Mouse (Mus musculus): ENCODE results near the gene Slco3a1. TPM values are rescaled to one million over a fixed set of nuclear protein-coding genes. Genes with fewer than 3 reads are reported as not detected.

Slco3a1 gene
- total and polyA plus RNA-seq, 2 experiments, result 2.1 to 4.3 TPM

DNA sequence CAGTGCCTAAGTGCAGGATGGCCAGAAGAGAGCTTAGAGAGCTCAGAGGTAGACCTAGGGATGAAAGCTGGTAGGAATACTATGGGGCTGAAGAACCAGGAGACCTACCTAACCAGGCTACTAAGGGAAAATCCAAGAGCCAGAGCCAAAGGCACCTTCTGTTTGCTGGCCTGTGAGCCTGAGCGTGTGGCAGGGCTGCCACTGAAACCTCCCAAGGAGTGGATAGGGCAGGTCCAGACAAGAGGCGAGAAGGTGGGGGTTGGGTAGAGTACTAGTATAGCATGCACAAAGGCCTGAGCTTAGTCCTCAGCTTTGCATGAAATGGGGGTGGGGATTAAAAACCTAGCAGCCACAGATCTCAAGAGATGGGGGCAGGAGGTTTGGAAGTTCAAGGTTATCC lies 156.3 kb downstream of the Slco3a1 start:
- Histone ChIP-seq H3K27me3 (ENCODE audit: control insufficient read depth, insufficient read depth, low read length) (no peaks in the 10 kb centered on the region), H3K4me3 (ENCODE audit: insufficient read depth, low read depth, low read length) (no peak overlapping the region), H3K36me3 (ENCODE audit: control insufficient read depth, insufficient read depth, low read length) (no peaks in the 10 kb centered on the region), H3K4me1 (ENCODE audit: control insufficient read depth, insufficient read depth, low read length) (no peaks in the 10 kb centered on the region), H3K79me2 (ENCODE audit: control insufficient read depth, insufficient read depth, low read length) (no peaks in the 10 kb centered on the region), H3K27ac (replicated peaks; ENCODE audit: insufficient read depth, low read depth, low read length) (no peak overlapping the region), H3K9ac (ENCODE audit: low read depth, low read length) (no peak overlapping the region)
- 75% methylated on average over 2 of the region's 2 CpGs for WGBS
- no peak for TF ChIP-seq POLR2A (IDR thresholded peaks at IDR 0.05; ENCODE audit: extremely low read depth, insufficient read depth, low read length)
- TF ChIP-seq CTCF (IDR thresholded peaks at IDR 0.05; ENCODE audit: low read depth, low read length), result no peak
- no peak for DNase-seq (ENCODE audit: extremely low read depth, low read depth, low spot score)

DNA sequence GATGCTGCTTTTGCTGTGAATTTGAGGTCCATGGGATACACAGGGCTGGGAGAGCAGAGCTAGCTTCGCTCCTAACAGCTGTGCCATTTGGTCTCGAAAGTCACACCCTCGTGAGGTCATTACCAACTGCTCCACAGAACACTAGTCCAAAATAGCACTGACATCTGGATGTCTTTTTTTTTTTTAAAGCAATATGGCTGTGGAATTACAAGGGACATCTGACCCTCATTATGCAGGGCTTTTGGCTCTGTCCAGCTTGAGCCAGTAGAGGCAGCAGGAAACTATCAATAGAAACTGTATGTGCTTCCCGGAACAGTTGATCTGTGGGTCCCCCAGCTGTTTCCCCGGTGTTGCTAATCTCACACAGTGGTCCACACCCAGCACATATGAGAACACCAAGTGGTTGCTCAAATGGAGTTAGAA lies 163.1 kb downstream of the Slco3a1 start:
- H3K4me1 ChIP-seq (ENCODE audit: control insufficient read depth, insufficient read depth, low read length), result no peaks in the 10 kb centered on the region
- 79% methylated on average over 5 of the region's 5 CpGs for WGBS
- H3K79me2 ChIP-seq (ENCODE audit: control insufficient read depth, insufficient read depth, low read length), result no peaks in the 10 kb centered on the region
- no peaks in the 10 kb centered on the region for H3K27me3 ChIP-seq (ENCODE audit: control insufficient read depth, insufficient read depth, low read length)
- H3K4me3 ChIP-seq (ENCODE audit: insufficient read depth, low read depth, low read length), result no peak overlapping the region
- no peak for DNase-seq (ENCODE audit: extremely low read depth, low read depth, low spot score)
- no peak overlapping the region for H3K9ac ChIP-seq (ENCODE audit: low read depth, low read length)
- no peak overlapping the region for H3K27ac ChIP-seq (replicated peaks; ENCODE audit: insufficient read depth, low read depth, low read length)
- TF ChIP-seq POLR2A (IDR thresholded peaks at IDR 0.05; ENCODE audit: extremely low read depth, insufficient read depth, low read length) (no peak), CTCF (IDR thresholded peaks at IDR 0.05; ENCODE audit: low read depth, low read length) (no peak)
- no peaks in the 10 kb centered on the region for H3K36me3 ChIP-seq (ENCODE audit: control insufficient read depth, insufficient read depth, low read length)

DNA sequence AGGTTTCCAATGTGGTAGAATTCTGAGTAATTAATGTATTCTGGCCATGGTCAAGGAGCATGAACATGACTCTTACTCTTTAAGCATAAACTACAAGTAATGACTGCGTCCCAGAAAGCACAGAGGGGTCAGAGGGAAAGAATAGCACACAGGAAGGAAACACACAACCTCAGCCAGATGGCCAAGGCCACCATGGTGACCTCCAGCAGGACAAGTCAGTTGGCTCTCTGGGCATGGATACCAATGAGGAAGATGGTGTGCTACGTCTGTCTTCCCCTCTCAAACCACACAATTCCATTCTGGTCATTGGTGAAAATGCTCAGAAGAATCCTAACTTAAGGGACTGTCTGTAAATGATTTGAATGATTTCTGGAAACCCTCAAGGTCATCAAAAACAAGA lies 165.0 kb downstream of the Slco3a1 start:
- 56% methylated on average over 2 of the region's 2 CpGs for WGBS
- Histone ChIP-seq H3K9ac (ENCODE audit: low read depth, low read length) (no peak overlapping the region), H3K4me3 (ENCODE audit: insufficient read depth, low read depth, low read length) (no peak overlapping the region), H3K79me2 (ENCODE audit: control insufficient read depth, insufficient read depth, low read length) (no peaks in the 10 kb centered on the region), H3K4me1 (ENCODE audit: control insufficient read depth, insufficient read depth, low read length) (no peaks in the 10 kb centered on the region), H3K27me3 (ENCODE audit: control insufficient read depth, insufficient read depth, low read length) (no peaks in the 10 kb centered on the region), H3K27ac (replicated peaks; ENCODE audit: insufficient read depth, low read depth, low read length) (no peak overlapping the region), H3K36me3 (ENCODE audit: control insufficient read depth, insufficient read depth, low read length) (no peaks in the 10 kb centered on the region)
- TF ChIP-seq CTCF (IDR thresholded peaks at IDR 0.05; ENCODE audit: low read depth, low read length) (no peak), POLR2A (IDR thresholded peaks at IDR 0.05; ENCODE audit: extremely low read depth, insufficient read depth, low read length) (no peak)
- DNase-seq (ENCODE audit: extremely low read depth, low read depth, low spot score), result no peak

DNA sequence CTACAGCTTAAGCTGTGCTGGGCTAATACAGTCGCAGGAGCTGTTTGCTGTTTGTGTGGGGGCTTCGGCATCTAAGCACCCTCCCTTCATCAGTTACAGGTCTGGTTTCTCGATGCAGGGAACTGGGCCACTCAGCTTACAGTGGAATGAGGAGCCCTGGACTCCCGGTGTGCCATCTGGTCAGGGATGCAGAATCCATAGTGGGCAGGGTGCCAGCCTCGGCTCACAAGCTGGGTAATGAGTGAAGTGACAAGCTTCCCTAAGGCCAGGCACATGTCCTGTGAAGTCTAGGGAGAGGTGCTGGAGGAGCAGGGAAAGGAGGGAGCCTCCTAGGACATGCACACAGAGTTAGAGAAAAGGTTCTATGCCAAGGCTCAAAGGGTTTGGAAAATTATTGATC lies 168.3 kb downstream of the Slco3a1 start:
- Histone ChIP-seq H3K27ac (replicated peaks; ENCODE audit: insufficient read depth, low read depth, low read length) (no peak overlapping the region), H3K4me1 (ENCODE audit: control insufficient read depth, insufficient read depth, low read length) (no peaks in the 10 kb centered on the region), H3K36me3 (ENCODE audit: control insufficient read depth, insufficient read depth, low read length) (no peaks in the 10 kb centered on the region), H3K4me3 (ENCODE audit: insufficient read depth, low read depth, low read length) (no peak overlapping the region), H3K27me3 (ENCODE audit: control insufficient read depth, insufficient read depth, low read length) (no peaks in the 10 kb centered on the region), H3K79me2 (ENCODE audit: control insufficient read depth, insufficient read depth, low read length) (no peaks in the 10 kb centered on the region), H3K9ac (ENCODE audit: low read depth, low read length) (no peak overlapping the region)
- TF ChIP-seq POLR2A (IDR thresholded peaks at IDR 0.05; ENCODE audit: extremely low read depth, insufficient read depth, low read length) (no peak), CTCF (IDR thresholded peaks at IDR 0.05; ENCODE audit: low read depth, low read length) (no peak)
- WGBS, result 68% methylated on average over 5 of the region's 5 CpGs
- no peak for DNase-seq (ENCODE audit: extremely low read depth, low read depth, low spot score)

DNA sequence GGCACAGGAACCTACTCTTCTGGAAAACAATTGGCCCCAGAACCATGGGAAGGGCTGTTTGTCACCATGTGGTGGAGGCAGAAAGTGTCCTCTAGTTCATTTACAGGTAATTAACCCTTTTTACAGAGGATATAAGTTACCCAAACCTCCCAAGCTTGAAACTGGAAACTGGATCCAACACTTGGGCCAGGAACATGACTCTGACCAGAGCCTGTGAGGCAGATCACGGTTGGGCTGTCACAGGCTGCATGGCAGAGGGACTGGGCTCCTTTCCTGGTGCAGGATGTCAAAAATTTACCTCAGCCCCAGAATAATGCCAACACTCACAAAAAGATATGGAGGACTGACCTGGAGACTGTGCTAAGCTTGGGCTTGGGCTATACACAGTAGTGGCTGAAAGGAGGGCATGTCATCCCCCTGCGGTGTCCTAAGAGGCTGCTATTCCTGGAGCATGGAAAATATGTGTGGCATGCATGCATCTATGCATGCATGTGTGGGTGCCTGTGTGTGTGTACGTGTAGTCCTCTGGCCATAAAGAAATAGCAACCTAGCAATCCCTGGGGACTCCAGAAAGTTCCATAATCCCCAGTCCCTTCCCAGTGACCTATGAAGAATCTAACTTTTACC lies 171.4 kb downstream of the Slco3a1 start:
- DNase-seq (ENCODE audit: extremely low read depth, low read depth, low spot score), result no peak
- 85% methylated on average over 3 of the region's 3 CpGs for WGBS
- Histone ChIP-seq H3K79me2 (ENCODE audit: control insufficient read depth, insufficient read depth, low read length) (no peaks in the 10 kb centered on the region), H3K27me3 (ENCODE audit: control insufficient read depth, insufficient read depth, low read length) (no peaks in the 10 kb centered on the region), H3K4me3 (ENCODE audit: insufficient read depth, low read depth, low read length) (no peak overlapping the region), H3K36me3 (ENCODE audit: control insufficient read depth, insufficient read depth, low read length) (no peaks in the 10 kb centered on the region), H3K27ac (replicated peaks; ENCODE audit: insufficient read depth, low read depth, low read length) (no peak overlapping the region), H3K4me1 (ENCODE audit: control insufficient read depth, insufficient read depth, low read length) (no peaks in the 10 kb centered on the region), H3K9ac (ENCODE audit: low read depth, low read length) (no peak overlapping the region)
- no peak for TF ChIP-seq POLR2A (IDR thresholded peaks at IDR 0.05; ENCODE audit: extremely low read depth, insufficient read depth, low read length)
- no peak for TF ChIP-seq CTCF (IDR thresholded peaks at IDR 0.05; ENCODE audit: low read depth, low read length)

DNA sequence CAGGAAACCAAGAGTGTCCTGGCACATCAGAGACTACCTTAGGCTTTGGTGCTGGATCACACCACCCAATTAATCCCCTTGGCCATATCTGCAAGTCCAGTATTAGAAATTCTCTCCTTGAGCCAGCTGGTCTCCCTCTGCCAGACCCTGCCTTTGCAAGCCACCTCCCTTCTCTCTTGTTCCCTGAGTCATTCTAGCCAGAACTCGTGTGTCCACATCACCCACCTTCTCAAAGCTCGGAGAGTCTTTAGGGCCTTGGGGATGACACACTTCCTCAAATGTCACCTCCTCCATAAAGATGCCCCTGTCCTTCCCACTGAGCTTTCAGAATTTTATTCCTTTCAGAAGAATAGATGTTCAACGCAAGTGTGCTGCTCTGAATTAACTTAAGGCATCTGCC lies 172.3 kb downstream of the Slco3a1 start:
- Histone ChIP-seq H3K79me2 (ENCODE audit: control insufficient read depth, insufficient read depth, low read length) (no peaks in the 10 kb centered on the region), H3K9ac (ENCODE audit: low read depth, low read length) (no peak overlapping the region), H3K27ac (replicated peaks; ENCODE audit: insufficient read depth, low read depth, low read length) (no peak overlapping the region), H3K4me1 (ENCODE audit: control insufficient read depth, insufficient read depth, low read length) (no peaks in the 10 kb centered on the region), H3K4me3 (ENCODE audit: insufficient read depth, low read depth, low read length) (no peak overlapping the region), H3K36me3 (ENCODE audit: control insufficient read depth, insufficient read depth, low read length) (no peaks in the 10 kb centered on the region), H3K27me3 (ENCODE audit: control insufficient read depth, insufficient read depth, low read length) (no peaks in the 10 kb centered on the region)
- DNase-seq (ENCODE audit: extremely low read depth, low read depth, low spot score), result no peak
- WGBS, result 74% methylated on average over 3 of the region's 3 CpGs
- TF ChIP-seq CTCF (IDR thresholded peaks at IDR 0.05; ENCODE audit: low read depth, low read length) (no peak), POLR2A (IDR thresholded peaks at IDR 0.05; ENCODE audit: extremely low read depth, insufficient read depth, low read length) (no peak)

Measured in liver, adult 2 months (tissue).